Mouse (Mus musculus) forebrain, embryonic 11.5 days (tissue): ENCODE data around the gene Amn1. TPM values are rescaled to one million over a fixed set of nuclear protein-coding genes. Genes with fewer than 3 reads are reported as not detected.
A peak's percentile ranks its signal among the peaks of the same experiment; 100 is the strongest.
"Not testable (repeated sequence)": the region's sequence is repeated elsewhere in the genome, so short reads cannot be mapped to it uniquely, and the experiment has no call there.

Source experiments
- ATAC-seq: fragments of 200-750 bp; cut with Nextera tagmentation; replicated peaks from 2 replicates; pipeline ENCODE4 v1.8.0; 2017; ENCODE audit warnings: moderate TSS enrichment; ENCODE audit not compliant: low FRiP score
- DNase-seq: peaks from one replicate; pipeline ENCODE4 v3.0.0-alpha.2; 2017; ENCODE audit warnings: low spot score
- H3K27ac ChIP-seq: fragments of 300-500 bp; sonication (generic); 2 replicates; pipeline ENCODE4 v1.5.1; 2014; ENCODE audit warnings: low read depth, low read length
- H3K27me3 ChIP-seq: fragments of 300-500 bp; sonication (generic); 2 replicates; pipeline ENCODE4 v1.6.1; 2014; ENCODE audit warnings: mild to moderate bottlenecking, low read length, mixed read lengths; ENCODE audit not compliant: control insufficient read depth, insufficient read depth
- H3K36me3 ChIP-seq: fragments of 300-500 bp; sonication (generic); 2 replicates; pipeline ENCODE4 v1.6.1; 2014; ENCODE audit warnings: mild to moderate bottlenecking, low read length, moderate library complexity, mixed read lengths; ENCODE audit not compliant: control insufficient read depth, insufficient read depth
- H3K4me1 ChIP-seq: fragments of 300-500 bp; sonication (generic); replicated peaks from 2 replicates; pipeline ENCODE4 v1.6.1; 2014; ENCODE audit warnings: low read length, mixed read lengths; ENCODE audit not compliant: control insufficient read depth, insufficient read depth
- H3K4me2 ChIP-seq: fragments of 300-500 bp; sonication (generic); 2 replicates; pipeline ENCODE4 v1.6.1; 2014; ENCODE audit warnings: low read depth, mild to moderate bottlenecking, low read length, moderate library complexity, mixed read lengths; ENCODE audit not compliant: severe bottlenecking
- H3K4me3 ChIP-seq: fragments of 300-500 bp; sonication (generic); 2 replicates; pipeline ENCODE4 v1.5.1; 2014; ENCODE audit warnings: low read depth, low read length
- H3K9ac ChIP-seq: fragments of 300-500 bp; sonication (generic); 2 replicates; pipeline ENCODE4 v1.6.1; 2014; ENCODE audit warnings: low read length
- H3K9me3 ChIP-seq: fragments of 300-500 bp; sonication (generic); 2 replicates; pipeline ENCODE4 v1.6.1; 2016; ENCODE audit warnings: low read length, mixed read lengths; ENCODE audit not compliant: control insufficient read depth
- WGBS: fragments of 180-500 bp; shearing (Covaris S2); extraction: QIAGEN DNeasy Blood & Tissue Kit; methylation state at CpG from one replicate; pipeline ENCODE4 v1.1.7; 2014; 5-methylcytosine and 5-hydroxymethylcytosine counted together
- polyA plus RNA-seq: library from polyadenylated mRNA; unstranded; fragments of >200 nt; fragmentation: Nextera tagmentation; extraction: Ambion mirVana; gene quantifications from 2 replicates; pipeline ENCODE4 v1.2.1, GENCODE M21; 2014

Gene Amn1
- polyA plus RNA-seq, 1 experiment from 2014 or later, result 62.9 TPM

GRCm38 (mm10) chr6:149191951-149192350 is 3.4 kb upstream of the Amn1 start:
- DNase-seq, H3K9ac ChIP-seq, H3K9me3 ChIP-seq, H3K36me3 ChIP-seq, H3K4me2 ChIP-seq, H3K27me3 ChIP-seq, ATAC-seq, H3K4me3 ChIP-seq, H3K4me1 ChIP-seq, H3K27ac ChIP-seq: not testable (repeated sequence)
- 91% methylated on average over 5 of the region's 5 CpGs for WGBS

GRCm38 (mm10) chr6:149189340-149189922 is 919 bp upstream of the Amn1 start:
- H3K36me3 ChIP-seq, result no peaks in the 10 kb centered on the region; the same call in 1 of the 2 replicates

GRCm38 (mm10) chr6:149188925-149189257 is 379 bp upstream of the Amn1 start:
- Histone ChIP-seq H3K4me2 (peak overlapping the region; percentile 70), H3K9ac (peak overlapping the region; percentile 43; the same call in 1 of the 2 replicates), H3K9me3 (no peaks in the 10 kb centered on the region), H3K4me1 (peaks cover 2% of the 10 kb centered on the region; the same call in 1 of the 2 replicates), H3K4me3 (peak overlapping the region; percentile 63), H3K27me3 (no peaks in the 10 kb centered on the region), H3K36me3 (no peaks in the 10 kb centered on the region; the same call in 1 of the 2 replicates), H3K27ac (0 out of 2 replicates have a peak overlapping the region, but pooled peaks have one; percentile 21)
- ATAC-seq (peak; percentile 82; the same call in 1 of the 2 replicates), DNase-seq (no peak)
- 41% methylated on average over 8 of the region's 8 CpGs for WGBS

More at GRCm38 (mm10) chr6:149189340-149189922, 919 bp upstream of the Amn1 start:
- H3K27me3 ChIP-seq, result no peaks in the 10 kb centered on the region
- H3K9me3 ChIP-seq, result no peaks in the 10 kb centered on the region
- ATAC-seq (no peak), DNase-seq (no peak)
- H3K9ac ChIP-seq, result no peak overlapping the region; the same call in 1 of the 2 replicates
- H3K4me1 ChIP-seq, result peaks cover 2% of the 10 kb centered on the region; the same call in 1 of the 2 replicates
- no peak overlapping the region for H3K4me3 ChIP-seq
- H3K27ac ChIP-seq, result no peak overlapping the region
- 93% methylated on average over 16 of the region's 16 CpGs for WGBS
- H3K4me2 ChIP-seq, result no peak overlapping the region; the same call in 1 of the 2 replicates

GRCm38 (mm10) chr6:149187371-149187770 is 1.1 kb downstream of the Amn1 start:
- DNase-seq, result no peak
- Histone ChIP-seq H3K4me2 (peak overlapping the region; percentile 70), H3K9me3 (no peaks in the 10 kb centered on the region), H3K27me3 (no peaks in the 10 kb centered on the region), H3K36me3 (peaks cover 3% of the 10 kb centered on the region; the same call in 1 of the 2 replicates), H3K9ac (peak overlapping the region; percentile 9; the same call in 1 of the 2 replicates), H3K27ac (no peak overlapping the region), H3K4me3 (peak overlapping the region; percentile 63), H3K4me1 (peaks cover 2% of the 10 kb centered on the region; the same call in 1 of the 2 replicates)
- WGBS, result 80% methylated on average over 1 of the region's 1 CpGs
- ATAC-seq, result no peak

GRCm38 (mm10) chr6:149184007-149184406 is 4.5 kb downstream of the Amn1 start:
- WGBS, result 96% methylated on average over 1 of the region's 1 CpGs
- no peak overlapping the region for H3K4me3 ChIP-seq
- H3K4me2 ChIP-seq, result no peak overlapping the region
- H3K27ac ChIP-seq, result no peak overlapping the region
- peaks cover 11% of the 10 kb centered on the region for H3K36me3 ChIP-seq
- no peak overlapping the region for H3K9ac ChIP-seq
- DNase-seq (no peak), ATAC-seq (no peak)
- H3K27me3 ChIP-seq, result no peaks in the 10 kb centered on the region
- no peaks in the 10 kb centered on the region for H3K9me3 ChIP-seq
- H3K4me1 ChIP-seq, result peaks cover 2% of the 10 kb centered on the region; the same call in 1 of the 2 replicates

GRCm38 (mm10) chr6:149179064-149179463 is 9.4 kb downstream of the Amn1 start:
- Histone ChIP-seq H3K9ac (no peak overlapping the region), H3K4me3 (no peak overlapping the region), H3K27me3 (no peaks in the 10 kb centered on the region), H3K27ac (no peak overlapping the region), H3K36me3 (peaks cover 23% of the 10 kb centered on the region), H3K4me2 (no peak overlapping the region), H3K9me3 (no peaks in the 10 kb centered on the region), H3K4me1 (no peaks in the 10 kb centered on the region)
- ATAC-seq, result no peak
- DNase-seq, result no peak

- 94% methylated on average over 3 of the region's 3 CpGs for WGBS
- no peak overlapping the region for H3K4me3 ChIP-seq
- H3K36me3 ChIP-seq, result peaks cover 18% of the 10 kb centered on the region
- H3K9me3 ChIP-seq, result no peaks in the 10 kb centered on the region
- no peaks in the 10 kb centered on the region for H3K4me1 ChIP-seq
- no peak overlapping the region for H3K9ac ChIP-seq
- H3K27ac ChIP-seq, result no peak overlapping the region
- no peak for ATAC-seq
- no peak for DNase-seq
- H3K4me2 ChIP-seq, result no peak overlapping the region
- no peaks in the 10 kb centered on the region for H3K27me3 ChIP-seq
These were observed 13.5 kb downstream of the Amn1 start for GRCm38 (mm10) chr6:149174932-149175570.

GRCm38 (mm10) chr6:149173831-149174625 is 14.5 kb downstream of the Amn1 start:
- DNase-seq (no peak), ATAC-seq (0 out of 2 replicates have a peak, but pooled peaks have one; percentile 21)
- no peaks in the 10 kb centered on the region for H3K4me1 ChIP-seq
- H3K36me3 ChIP-seq, result peaks cover 12% of the 10 kb centered on the region
- H3K4me3 ChIP-seq, result no peak overlapping the region
- H3K9me3 ChIP-seq, result no peaks in the 10 kb centered on the region
- H3K4me2 ChIP-seq, result no peak overlapping the region
- 89% methylated on average over 4 of the region's 4 CpGs for WGBS
- no peak overlapping the region for H3K9ac ChIP-seq
- no peaks in the 10 kb centered on the region for H3K27me3 ChIP-seq
- no peak overlapping the region for H3K27ac ChIP-seq
